Mouse (Mus musculus) kidney, adult 2 months (tissue): ENCODE measurements at regions not wholly inside any gene's neighbourhood (a gene's known extent, or its start where the extent isn't known, plus 50 kb on each side); places are given as distances from the start of the nearest gene placed in this dataset.

Experiments used
- DNase-seq: peaks from one replicate; pipeline ENCODE4 v3.0.0; 2021
- H3K27ac ChIP-seq: fragments of 200-500 bp; 2 replicates; pipeline ENCODE4 v1.5.1; 2012; ENCODE audit warnings: low read depth, low read length, control low read depth, inconsistent platforms; ENCODE audit not compliant: insufficient read depth
- H3K27me3 ChIP-seq: fragments of 200-500 bp; replicated peaks from 2 replicates; pipeline ENCODE4 v1.6.1; 2012; ENCODE audit warnings: mild to moderate bottlenecking, moderate library complexity, low read length, inconsistent platforms; ENCODE audit not compliant: control insufficient read depth, insufficient read depth
- H3K36me3 ChIP-seq: fragments of 200-500 bp; 2 replicates; pipeline ENCODE4 v1.6.1; 2012; ENCODE audit warnings: mild to moderate bottlenecking, moderate library complexity, low read length, inconsistent platforms; ENCODE audit not compliant: control insufficient read depth, insufficient read depth
- H3K4me1 ChIP-seq: fragments of 200-500 bp; 2 replicates; pipeline ENCODE4 v1.6.1; 2011; ENCODE audit warnings: low read length; ENCODE audit not compliant: control insufficient read depth, insufficient read depth
- H3K4me3 ChIP-seq: fragments of 200-500 bp; 2 replicates; pipeline ENCODE4 v1.5.1; 2011; ENCODE audit warnings: mild to moderate bottlenecking, low read depth, low read length, control low read depth; ENCODE audit not compliant: insufficient read depth
- CTCF ChIP-seq: fragments of 200-500 bp; conservative IDR thresholded peaks from 2 replicates; pipeline ENCODE4 v1.5.1; 2011; ENCODE audit warnings: low read depth, mild to moderate bottlenecking, control low read depth, low read length, moderate library complexity, mixed read lengths; ENCODE audit not compliant: insufficient read depth, insufficient read length
- POLR2A ChIP-seq: fragments of 200-500 bp; IDR thresholded peaks from one replicate; pipeline ENCODE4 v1.6.1; 2011; ENCODE audit warnings: low read depth, low read length, control low read depth
- WGBS: fragments of 180-500 bp; shearing (Covaris S2); methylation state at CpG from one replicate; pipeline ENCODE4 v1.1.7; 2018; 5-methylcytosine and 5-hydroxymethylcytosine counted together

DNA sequence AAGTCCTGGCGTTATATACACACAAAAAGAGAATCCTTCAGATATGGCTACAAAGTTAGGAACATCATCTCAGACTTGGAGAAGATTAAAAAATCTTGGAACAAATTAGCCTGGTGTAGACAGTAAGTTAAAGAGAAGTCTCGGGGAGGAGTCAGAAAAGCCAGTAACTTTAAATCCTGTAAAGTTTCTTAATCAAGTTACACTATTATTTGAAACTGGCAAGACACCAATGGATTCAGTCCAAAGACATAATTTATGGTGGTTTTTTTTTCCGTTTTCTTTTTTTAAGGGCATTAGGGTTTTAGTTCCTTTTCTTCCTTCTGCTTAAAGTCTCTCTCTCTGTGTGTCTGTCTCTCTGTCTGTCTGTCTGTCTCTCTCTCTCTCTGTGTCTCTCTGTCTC is 144.6 kb upstream of the Zfp703 start:
- no peak overlapping the region for H3K4me3 ChIP-seq
- peak; percentile 21 for DNase-seq
- H3K27ac ChIP-seq = no peak overlapping the region
- H3K27me3 ChIP-seq = no peaks in the 10 kb centered on the region
- no peaks in the 10 kb centered on the region for H3K4me1 ChIP-seq
- TF ChIP-seq CTCF = no peak
- 51% methylated on average over 3 of the region's 3 CpGs for WGBS
- no peaks in the 10 kb centered on the region for H3K36me3 ChIP-seq

DNA sequence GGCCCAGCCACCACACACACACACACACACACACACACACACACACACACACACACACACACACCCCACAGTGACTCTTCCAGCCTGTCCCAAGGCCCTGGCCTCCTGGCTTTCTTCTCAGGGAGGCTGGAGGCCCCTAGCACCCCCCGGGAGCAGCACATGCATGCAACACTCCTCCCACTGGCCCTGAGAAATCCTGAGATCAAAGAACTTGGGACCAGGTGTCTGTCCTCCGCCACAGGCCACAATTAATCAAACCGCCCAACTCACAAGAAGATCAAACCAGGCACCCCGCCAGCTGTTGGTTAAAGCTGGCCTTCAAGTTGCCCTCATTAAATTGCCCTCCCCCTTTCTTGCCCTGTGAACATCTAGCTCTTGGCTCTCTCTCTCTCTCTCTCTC is 143.8 kb upstream of the Zfp703 start:
- Histone ChIP-seq H3K27ac (no peak overlapping the region), H3K27me3 (no peaks in the 10 kb centered on the region), H3K4me1 (no peaks in the 10 kb centered on the region), H3K4me3 (no peak overlapping the region), H3K36me3 (no peaks in the 10 kb centered on the region)
- TF ChIP-seq POLR2A (no peak), CTCF (no peak)
- WGBS = 31% methylated on average over 4 of the region's 4 CpGs
- DNase-seq = peak; percentile 77

GRCm38 (mm10) chr8:26833784-26834183 is 143.3 kb upstream of the Zfp703 start:
- Histone ChIP-seq H3K4me3 (no peak overlapping the region), H3K36me3 (no peaks in the 10 kb centered on the region), H3K27ac (no peak overlapping the region), H3K27me3 (no peaks in the 10 kb centered on the region), H3K4me1 (no peaks in the 10 kb centered on the region)
- DNase-seq = no peak
- no peak for TF ChIP-seq POLR2A
- no peak for TF ChIP-seq CTCF
- 72% methylated on average over 5 of the region's 5 CpGs for WGBS

GRCm38 (mm10) chr8:26834604-26835003 is 142.5 kb upstream of the Zfp703 start:
- H3K27ac ChIP-seq = no peak overlapping the region
- H3K4me1 ChIP-seq = no peaks in the 10 kb centered on the region
- no peak for DNase-seq
- no peaks in the 10 kb centered on the region for H3K27me3 ChIP-seq
- H3K4me3 ChIP-seq = no peak overlapping the region
- 90% methylated on average over 13 of the region's 13 CpGs for WGBS
- TF ChIP-seq POLR2A (no peak), CTCF (no peak)
- H3K36me3 ChIP-seq = no peaks in the 10 kb centered on the region

- DNase-seq = no peak
- Histone ChIP-seq H3K27me3 (no peaks in the 10 kb centered on the region), H3K27ac (no peak overlapping the region), H3K36me3 (no peaks in the 10 kb centered on the region), H3K4me1 (no peaks in the 10 kb centered on the region), H3K4me3 (no peak overlapping the region)
- WGBS = 78% methylated on average over 8 of the region's 8 CpGs
- TF ChIP-seq POLR2A = no peak
- TF ChIP-seq CTCF = no peak
Observed at GRCm38 (mm10) chr8:26835076-26835475, 142.0 kb upstream of the Zfp703 start.

GRCm38 (mm10) chr8:26835616-26836015 is 141.5 kb upstream of the Zfp703 start:
- no peak for TF ChIP-seq CTCF
- TF ChIP-seq POLR2A = no peak
- Histone ChIP-seq H3K36me3 (no peaks in the 10 kb centered on the region), H3K4me1 (no peaks in the 10 kb centered on the region), H3K27ac (no peak overlapping the region), H3K27me3 (no peaks in the 10 kb centered on the region), H3K4me3 (no peak overlapping the region)
- no peak for DNase-seq
- WGBS = 67% methylated on average over 6 of the region's 6 CpGs

DNA sequence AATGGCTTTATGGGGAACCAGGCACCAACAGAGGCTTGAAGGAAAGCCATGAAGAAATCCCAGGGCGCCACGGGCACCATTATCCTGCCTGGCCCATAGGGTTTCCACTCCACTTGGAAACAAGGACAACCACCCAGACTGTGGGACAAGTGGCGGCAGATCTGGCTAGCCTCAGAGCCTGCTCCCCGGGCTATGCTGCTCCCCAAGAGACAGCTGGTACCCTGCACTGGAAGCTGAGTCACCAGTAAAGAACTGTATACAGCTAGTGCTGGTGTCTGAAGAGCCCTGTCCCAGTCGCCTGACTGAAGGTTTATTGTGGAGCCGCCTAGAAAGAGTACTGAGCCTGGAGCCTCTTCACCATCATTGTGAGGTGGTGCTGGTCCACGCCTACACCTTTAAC is 140.6 kb upstream of the Zfp703 start:
- Histone ChIP-seq H3K4me3 (no peak overlapping the region), H3K27ac (no peak overlapping the region), H3K4me1 (no peaks in the 10 kb centered on the region), H3K36me3 (no peaks in the 10 kb centered on the region), H3K27me3 (no peaks in the 10 kb centered on the region)
- 97% methylated on average over 7 of the region's 7 CpGs for WGBS
- DNase-seq = no peak
- TF ChIP-seq CTCF = no peak
- TF ChIP-seq POLR2A = no peak

GRCm38 (mm10) chr8:26840286-26840685 is 136.8 kb upstream of the Zfp703 start:
- no peak overlapping the region for H3K27ac ChIP-seq

More at GRCm38 (mm10) chr8:26840286-26840685, 136.8 kb upstream of the Zfp703 start:
- H3K36me3 ChIP-seq = no peaks in the 10 kb centered on the region
- WGBS = 85% methylated on average over 2 of the region's 2 CpGs
- H3K4me3 ChIP-seq = no peak overlapping the region
- TF ChIP-seq POLR2A (no peak), CTCF (no peak)
- H3K27me3 ChIP-seq = no peaks in the 10 kb centered on the region
- H3K4me1 ChIP-seq = no peaks in the 10 kb centered on the region
- DNase-seq = no peak
